Mouse (Mus musculus) erythroblast, embryonic 14.5 days (primary cell): ENCODE results near the gene Akt1. TPM values are rescaled to one million over a fixed set of nuclear protein-coding genes. Genes with fewer than 3 reads are reported as not detected.

Experiments
- H3K27me3 ChIP-seq: 2 replicates; pipeline ENCODE4 v1.6.1; 2012; ENCODE audit warnings: inconsistent platforms; ENCODE audit not compliant: control insufficient read depth
- H3K36me3 ChIP-seq: 2 replicates; pipeline ENCODE4 v1.6.1; 2012; ENCODE audit warnings: mild to moderate bottlenecking, inconsistent platforms; ENCODE audit not compliant: control insufficient read depth
- H3K4me1 ChIP-seq: 2 replicates; pipeline ENCODE4 v1.6.1; 2012; ENCODE audit warnings: inconsistent platforms; ENCODE audit not compliant: control insufficient read depth
- H3K4me3 ChIP-seq: replicated peaks from 2 replicates; pipeline ENCODE3; 2012; ENCODE audit warnings: moderate library complexity, mild to moderate bottlenecking, inconsistent platforms
- H3K9me3 ChIP-seq: 2 replicates; pipeline ENCODE4 v1.6.1; 2012; ENCODE audit warnings: low read length, inconsistent platforms, mixed read lengths; ENCODE audit not compliant: control insufficient read depth
- GATA1 ChIP-seq: IDR thresholded peaks from 2 replicates; pipeline ENCODE4 v1.6.1; 2012; ENCODE audit warnings: low read length, inconsistent platforms, mixed read lengths
- TAL1 ChIP-seq: IDR thresholded peaks from 3 replicates; pipeline ENCODE4 v1.6.1; 2012; ENCODE audit warnings: low read length, inconsistent platforms, mixed read lengths
- polyA plus RNA-seq: library from polyadenylated mRNA; stranded (reverse); fragments of >175 nt; gene quantifications from 2 replicates; pipeline ENCODE4 v1.2.3, GENCODE M21; 2012

Akt1 gene
- polyA plus RNA-seq, 1 experiment, result 15.2 TPM

DNA sequence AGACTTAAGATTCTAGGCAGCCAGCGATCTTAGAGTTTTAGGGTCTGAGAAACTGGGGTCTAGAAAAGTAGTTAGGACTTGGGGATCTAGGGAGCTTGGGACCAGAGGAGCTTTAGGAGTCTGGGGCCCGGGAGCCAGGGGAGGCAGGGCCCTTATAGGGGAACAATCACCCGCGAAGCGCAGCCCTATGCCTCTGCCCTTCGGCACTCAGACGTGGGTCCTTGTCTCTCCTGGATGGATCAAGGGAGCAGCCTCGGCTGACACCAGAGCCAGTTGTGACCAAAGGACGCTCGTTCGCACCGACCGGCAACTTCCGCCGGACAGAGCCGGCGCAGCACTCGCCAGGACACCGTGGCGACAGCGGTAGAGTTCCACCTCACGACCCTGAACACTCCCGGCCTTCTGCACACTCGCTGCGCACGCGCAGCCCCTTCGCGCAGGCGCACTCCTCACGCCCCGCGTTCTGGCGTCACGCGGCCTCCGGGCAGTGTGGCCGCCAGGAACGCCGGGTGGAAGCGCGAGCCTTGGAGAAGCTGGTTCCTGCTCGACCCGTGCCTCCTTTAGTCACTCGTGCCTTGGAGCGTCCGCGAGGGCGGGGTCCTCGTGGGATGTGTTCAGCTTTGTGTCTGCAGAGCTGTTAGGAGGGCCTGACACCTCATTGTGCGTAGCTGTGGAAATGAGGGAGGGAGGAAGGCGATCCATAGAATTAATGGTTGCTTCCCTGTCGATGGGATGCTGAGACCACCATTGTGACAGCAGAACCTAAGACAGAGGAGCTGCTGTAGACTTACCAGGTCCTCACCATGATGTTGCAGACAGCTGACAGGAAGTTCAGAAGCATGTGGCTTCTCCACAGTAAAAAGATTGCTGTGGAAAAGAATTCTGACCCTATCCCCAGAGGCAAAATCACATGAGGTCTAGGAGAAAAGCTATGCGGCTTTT lies 18.8 kb upstream of the Akt1 start:
- no peaks in the 10 kb centered on the region for H3K36me3 ChIP-seq
- peak overlapping the region; percentile 67 for H3K4me3 ChIP-seq
- no peaks in the 10 kb centered on the region for H3K9me3 ChIP-seq
- H3K4me1 ChIP-seq, result peaks cover 21% of the 10 kb centered on the region
- TF ChIP-seq GATA1 (no peak), TAL1 (no peak)
- H3K27me3 ChIP-seq, result peaks cover 26% of the 10 kb centered on the region

DNA sequence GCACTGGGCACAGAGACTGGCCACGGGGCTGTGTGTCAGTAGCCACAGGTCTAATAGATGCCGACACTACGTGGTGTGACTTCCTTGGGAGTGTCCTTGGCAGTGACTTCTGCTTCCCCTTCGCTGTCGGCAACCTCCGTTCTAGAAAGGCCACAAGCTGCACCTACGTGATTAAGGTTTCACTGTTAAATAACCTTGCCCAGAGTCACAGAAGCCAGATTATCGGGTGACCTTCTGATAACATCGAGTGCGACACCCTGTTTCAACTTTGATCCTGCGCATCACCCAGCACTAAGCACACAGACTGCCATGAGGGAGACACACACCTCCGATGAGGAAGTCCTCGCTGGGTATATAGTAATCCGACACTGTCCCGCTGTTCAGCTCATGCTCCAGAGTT lies 13.8 kb upstream of the Akt1 start:
- H3K27me3 ChIP-seq, result peaks cover 49% of the 10 kb centered on the region
- H3K36me3 ChIP-seq, result no peaks in the 10 kb centered on the region
- H3K9me3 ChIP-seq, result peaks cover 2% of the 10 kb centered on the region; the same call in 1 of the 2 replicates
- H3K4me1 ChIP-seq, result peaks cover 13% of the 10 kb centered on the region
- TF ChIP-seq GATA1, result no peak
- TF ChIP-seq TAL1, result no peak
- no peak overlapping the region for H3K4me3 ChIP-seq

GRCm38 (mm10) chr12:112683351-112683750 lies 8.7 kb upstream of the Akt1 start:
- H3K27me3 ChIP-seq, result peaks cover 80% of the 10 kb centered on the region
- H3K9me3 ChIP-seq, result peaks cover 15% of the 10 kb centered on the region
- TF ChIP-seq GATA1, result no peak
- TF ChIP-seq TAL1, result no peak
- no peaks in the 10 kb centered on the region; the same call in 1 of the 2 replicates for H3K36me3 ChIP-seq
- H3K4me3 ChIP-seq, result no peak overlapping the region
- peaks cover 12% of the 10 kb centered on the region for H3K4me1 ChIP-seq

DNA sequence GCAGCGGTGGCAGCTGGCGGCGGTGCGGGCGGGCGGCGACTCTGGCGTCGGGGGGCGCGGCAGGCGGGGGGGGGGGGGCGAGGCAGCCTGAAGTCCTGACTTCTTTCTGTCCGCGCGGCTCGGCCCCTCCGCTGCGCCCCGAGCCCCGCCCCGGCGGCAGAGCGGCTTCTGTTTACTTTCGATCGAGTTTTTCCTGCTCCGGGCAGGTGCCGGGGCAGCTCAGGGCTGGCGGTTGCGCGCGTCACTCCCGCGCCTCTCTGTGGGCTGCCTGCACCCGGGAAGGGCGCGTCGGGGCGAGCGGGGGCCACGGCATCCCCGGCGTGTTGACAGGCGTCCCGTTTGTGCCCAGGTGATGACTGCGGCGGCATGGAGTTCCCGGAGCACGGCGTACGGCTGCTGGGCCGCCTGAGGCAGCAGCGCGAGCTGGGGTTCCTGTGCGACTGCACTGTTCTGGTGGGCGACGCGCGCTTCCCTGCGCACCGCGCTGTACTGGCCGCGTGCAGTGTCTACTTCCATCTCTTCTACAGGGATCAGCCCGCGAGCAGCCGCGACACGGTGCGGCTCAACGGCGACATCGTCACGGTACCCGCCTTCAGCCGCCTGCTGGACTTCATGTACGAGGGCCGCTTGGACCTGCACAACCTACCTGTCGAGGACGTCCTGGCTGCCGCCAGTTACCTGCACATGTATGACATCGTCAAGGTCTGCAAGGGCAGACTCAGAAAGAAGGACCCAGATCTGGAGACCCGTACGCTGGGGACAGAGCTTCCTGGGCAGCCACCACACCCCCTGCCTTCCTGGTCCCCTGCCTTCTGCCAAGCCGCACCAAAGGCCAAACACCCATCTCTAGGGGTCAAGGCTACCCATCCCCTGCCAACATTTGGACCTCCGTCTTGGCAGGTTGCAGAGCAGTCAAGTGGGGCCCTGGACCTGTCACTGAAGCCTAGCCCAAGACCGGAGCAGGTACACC lies 4.6 kb upstream of the Akt1 start:
- Histone ChIP-seq H3K9me3 (peaks cover 17% of the 10 kb centered on the region), H3K27me3 (peaks cover 83% of the 10 kb centered on the region), H3K4me3 (peak overlapping the region; percentile 62), H3K36me3 (no peaks in the 10 kb centered on the region; the same call in 1 of the 2 replicates), H3K4me1 (peaks cover 28% of the 10 kb centered on the region)
- TF ChIP-seq TAL1 (no peak), GATA1 (no peak)

DNA sequence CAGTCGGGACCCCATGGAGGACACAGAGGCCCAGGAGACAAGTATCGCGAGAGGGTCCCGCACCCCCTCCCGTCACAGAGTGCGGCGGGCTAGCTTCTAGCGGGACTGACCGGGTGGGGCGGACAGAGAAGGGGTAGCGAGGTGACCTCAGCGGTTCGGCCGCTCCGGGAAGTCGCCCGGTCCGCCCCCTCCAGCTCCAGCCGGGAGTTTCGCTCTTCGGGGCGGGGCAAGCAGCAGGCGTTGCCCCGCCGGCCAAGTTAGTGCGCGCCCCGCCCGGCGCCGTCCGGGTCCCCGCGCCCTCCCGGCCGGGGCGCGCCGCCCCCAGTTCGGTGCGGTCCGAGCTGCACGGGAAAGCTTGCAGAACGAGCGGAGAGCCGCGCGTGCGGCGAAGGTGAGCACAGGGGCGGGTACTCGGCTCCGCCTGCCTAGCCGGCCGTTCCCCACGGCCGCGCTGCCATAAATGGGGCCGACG lies 3.9 kb upstream of the Akt1 start, which contains the start of gene Zbtb42:
Gene Zbtb42 (plus strand): TSS at position 274 of the 472 bp plus-strand sequence.
- peak within 1 kb of the TSS; percentile 62 for H3K4me3 ChIP-seq
- H3K4me1 ChIP-seq, result peaks cover 32% of the 10 kb centered on the region
- no peak for TF ChIP-seq TAL1
- TF ChIP-seq GATA1, result no peak
- H3K36me3 ChIP-seq, result no peaks in the 10 kb centered on the region; the same call in 1 of the 2 replicates
- peaks cover 17% of the 10 kb centered on the region for H3K9me3 ChIP-seq
- H3K27me3 ChIP-seq, result peaks cover 76% of the 10 kb centered on the region

GRCm38 (mm10) chr12:112677943-112678554 lies 3.4 kb upstream of the Akt1 start:
- Histone ChIP-seq H3K4me3 (peak overlapping the region; percentile 62), H3K27me3 (peaks cover 71% of the 10 kb centered on the region), H3K9me3 (peaks cover 17% of the 10 kb centered on the region), H3K36me3 (no peaks in the 10 kb centered on the region; the same call in 1 of the 2 replicates), H3K4me1 (peaks cover 38% of the 10 kb centered on the region)
- no peak for TF ChIP-seq TAL1
- TF ChIP-seq GATA1, result no peak

GRCm38 (mm10) chr12:112677076-112677475 lies 2.4 kb upstream of the Akt1 start:
- Histone ChIP-seq H3K27me3 (peaks cover 62% of the 10 kb centered on the region), H3K9me3 (peaks cover 17% of the 10 kb centered on the region), H3K4me3 (no peak overlapping the region), H3K36me3 (peaks cover under 1% of the 10 kb centered on the region), H3K4me1 (peaks cover 47% of the 10 kb centered on the region)
- TF ChIP-seq TAL1 (no peak), GATA1 (no peak)
